Mouse (Mus musculus): ENCODE measurements at regions not wholly inside any gene's neighbourhood (a gene's known extent, or its start where the extent isn't known, plus 50 kb on each side); places are given as distances from the start of the nearest gene placed in this dataset.

GRCm38 (mm10) chr17:65000626-65001135, 164.8 kb upstream of the 4930583I09Rik start:
- WGBS: 49% methylated on average over 5 of the region's 5 CpGs
- Histone ChIP-seq H3K27me3 (no peaks in the 10 kb centered on the region), H3K4me3 (no peak overlapping the region), H3K4me1 (0 out of 2 replicates have a peak, but pooled peaks cover 3% of the 10 kb centered on the region), H3K36me3 (no peaks in the 10 kb centered on the region), H3K9me3 (no peaks in the 10 kb centered on the region), H3K27ac (no peak overlapping the region), H3K4me2 (replicated peaks) (no peak overlapping the region), H3K9ac (no peak overlapping the region)
- peak; percentile 35; the same call in 1 of the 2 replicates for ATAC-seq (ENCODE audit: insufficient number of reproducible peaks, insufficient read depth, low FRiP score, low TSS enrichment)

- no peaks in the 10 kb centered on the region for H3K9me3 ChIP-seq
- WGBS: 91% methylated on average over 10 of the region's 10 CpGs
- H3K27me3 ChIP-seq: no peaks in the 10 kb centered on the region
- H3K4me2 ChIP-seq (replicated peaks): no peak overlapping the region
- no peaks in the 10 kb centered on the region for H3K36me3 ChIP-seq
- no peak for ATAC-seq (ENCODE audit: insufficient number of reproducible peaks, insufficient read depth, low FRiP score, low TSS enrichment)
- no peak overlapping the region for H3K27ac ChIP-seq
- H3K4me1 ChIP-seq: no peaks in the 10 kb centered on the region
- no peak overlapping the region for H3K9ac ChIP-seq
- no peak overlapping the region for H3K4me3 ChIP-seq
Observed at GRCm38 (mm10) chr17:64994483-64994882, 158.6 kb upstream of the 4930583I09Rik start.

- no peak overlapping the region for H3K4me2 ChIP-seq (replicated peaks)
- H3K27ac ChIP-seq: no peak overlapping the region
- no peaks in the 10 kb centered on the region for H3K27me3 ChIP-seq
- H3K9ac ChIP-seq: no peak overlapping the region
- no peaks in the 10 kb centered on the region for H3K4me1 ChIP-seq
- no peak for ATAC-seq (ENCODE audit: insufficient number of reproducible peaks, insufficient read depth, low FRiP score, low TSS enrichment)
- no peak overlapping the region for H3K4me3 ChIP-seq
- 83% methylated on average over 3 of the region's 3 CpGs for WGBS
- no peaks in the 10 kb centered on the region for H3K36me3 ChIP-seq
- H3K9me3 ChIP-seq: no peaks in the 10 kb centered on the region
Observed at GRCm38 (mm10) chr17:64991262-64991661, 155.4 kb upstream of the 4930583I09Rik start.

- Histone ChIP-seq H3K27me3 (no peaks in the 10 kb centered on the region), H3K4me1 (no peaks in the 10 kb centered on the region), H3K27ac (no peak overlapping the region), H3K4me2 (replicated peaks) (no peak overlapping the region), H3K4me3 (no peak overlapping the region), H3K9me3 (no peaks in the 10 kb centered on the region), H3K9ac (no peak overlapping the region), H3K36me3 (no peaks in the 10 kb centered on the region)
- 55% methylated on average over 14 of the region's 14 CpGs for WGBS
- ATAC-seq (ENCODE audit: insufficient number of reproducible peaks, insufficient read depth, low FRiP score, low TSS enrichment): no peak
Observed at GRCm38 (mm10) chr17:64984276-64985011, 148.6 kb upstream of the 4930583I09Rik start.

DNA sequence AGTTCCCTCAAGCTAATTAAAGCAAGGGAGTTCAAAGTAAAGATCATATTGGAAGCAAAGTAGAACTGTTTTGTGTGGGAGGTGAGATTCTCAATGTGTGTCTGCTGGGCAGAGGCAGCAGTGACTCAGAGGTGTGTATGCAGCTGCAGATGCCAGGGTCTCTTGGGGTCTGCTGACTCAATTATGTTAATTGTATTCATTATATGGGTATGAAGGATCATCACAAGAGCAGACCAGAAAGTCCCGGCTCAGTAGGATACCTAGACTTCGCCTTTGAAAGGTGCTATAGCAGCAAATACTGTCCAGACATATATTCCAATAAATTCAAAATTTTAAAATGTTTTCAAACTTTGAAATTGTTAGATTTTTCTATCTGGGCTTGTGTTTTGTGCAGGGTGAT, 147.6 kb upstream of the 4930583I09Rik start:
- H3K36me3 ChIP-seq: no peaks in the 10 kb centered on the region
- H3K27ac ChIP-seq: no peak overlapping the region
- H3K9me3 ChIP-seq: no peaks in the 10 kb centered on the region
- 59% methylated on average over 2 of the region's 2 CpGs for WGBS
- H3K4me3 ChIP-seq: no peak overlapping the region
- H3K27me3 ChIP-seq: no peaks in the 10 kb centered on the region
- no peak overlapping the region for H3K4me2 ChIP-seq (replicated peaks)
- no peaks in the 10 kb centered on the region for H3K4me1 ChIP-seq
- ATAC-seq (ENCODE audit: insufficient number of reproducible peaks, insufficient read depth, low FRiP score, low TSS enrichment): no peak
- H3K9ac ChIP-seq: no peak overlapping the region

GRCm38 (mm10) chr17:64964153-64964552, 128.3 kb upstream of the 4930583I09Rik start:
- Histone ChIP-seq H3K9me3 (no peaks in the 10 kb centered on the region), H3K4me2 (replicated peaks) (no peak overlapping the region), H3K4me1 (no peaks in the 10 kb centered on the region), H3K27ac (no peak overlapping the region), H3K4me3 (no peak overlapping the region), H3K27me3 (no peaks in the 10 kb centered on the region), H3K36me3 (no peaks in the 10 kb centered on the region), H3K9ac (no peak overlapping the region)
- no peak for ATAC-seq (ENCODE audit: insufficient number of reproducible peaks, insufficient read depth, low FRiP score, low TSS enrichment)
- 75% methylated on average over 4 of the region's 4 CpGs for WGBS

GRCm38 (mm10) chr17:64961887-64962286, 126.0 kb upstream of the 4930583I09Rik start:
- H3K4me1 ChIP-seq: no peaks in the 10 kb centered on the region
- ATAC-seq (ENCODE audit: insufficient number of reproducible peaks, insufficient read depth, low FRiP score, low TSS enrichment): no peak
- WGBS: 73% methylated on average over 2 of the region's 2 CpGs
- H3K36me3 ChIP-seq: no peaks in the 10 kb centered on the region
- H3K9me3 ChIP-seq: no peaks in the 10 kb centered on the region
- no peak overlapping the region for H3K4me2 ChIP-seq (replicated peaks)
- no peak overlapping the region for H3K27ac ChIP-seq
- H3K4me3 ChIP-seq: no peak overlapping the region
- H3K27me3 ChIP-seq: no peaks in the 10 kb centered on the region
- H3K9ac ChIP-seq: no peak overlapping the region

- H3K27ac ChIP-seq: no peak overlapping the region
- H3K9me3 ChIP-seq: no peaks in the 10 kb centered on the region
- H3K36me3 ChIP-seq: no peaks in the 10 kb centered on the region
- H3K27me3 ChIP-seq: no peaks in the 10 kb centered on the region
- H3K4me1 ChIP-seq: no peaks in the 10 kb centered on the region
- WGBS: 61% methylated on average over 9 of the region's 9 CpGs
- no peak overlapping the region for H3K9ac ChIP-seq
- no peak overlapping the region for H3K4me2 ChIP-seq (replicated peaks)
- no peak overlapping the region for H3K4me3 ChIP-seq
- ATAC-seq (ENCODE audit: insufficient number of reproducible peaks, insufficient read depth, low FRiP score, low TSS enrichment): no peak
Observed at GRCm38 (mm10) chr17:64957495-64957894, 121.6 kb upstream of the 4930583I09Rik start.

DNA sequence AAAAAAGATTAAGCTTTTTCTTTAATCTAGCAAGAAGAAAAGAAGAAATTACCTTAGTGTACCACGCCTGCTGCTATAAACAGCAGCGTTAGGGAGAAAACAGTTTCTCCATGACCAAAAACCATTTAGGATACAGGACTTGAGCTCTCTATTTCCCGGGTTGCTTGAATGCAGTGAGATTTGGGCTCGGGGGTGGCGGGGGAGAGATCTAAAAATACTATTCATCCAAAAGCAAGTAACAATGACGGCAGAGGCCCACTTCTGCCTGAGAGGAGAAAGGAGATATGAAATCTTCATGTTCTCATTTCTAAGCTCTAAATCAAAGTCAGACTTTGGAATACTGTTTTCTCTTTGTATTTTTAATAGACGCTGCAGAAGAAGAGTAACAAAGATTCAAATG, 120.6 kb upstream of the 4930583I09Rik start:
- Histone ChIP-seq H3K9ac (no peak overlapping the region), H3K27me3 (no peaks in the 10 kb centered on the region), H3K9me3 (no peaks in the 10 kb centered on the region), H3K4me2 (replicated peaks) (no peak overlapping the region), H3K4me1 (no peaks in the 10 kb centered on the region), H3K27ac (no peak overlapping the region), H3K36me3 (no peaks in the 10 kb centered on the region), H3K4me3 (no peak overlapping the region)
- no peak for ATAC-seq (ENCODE audit: insufficient number of reproducible peaks, insufficient read depth, low FRiP score, low TSS enrichment)
- WGBS: 84% methylated on average over 7 of the region's 7 CpGs

DNA sequence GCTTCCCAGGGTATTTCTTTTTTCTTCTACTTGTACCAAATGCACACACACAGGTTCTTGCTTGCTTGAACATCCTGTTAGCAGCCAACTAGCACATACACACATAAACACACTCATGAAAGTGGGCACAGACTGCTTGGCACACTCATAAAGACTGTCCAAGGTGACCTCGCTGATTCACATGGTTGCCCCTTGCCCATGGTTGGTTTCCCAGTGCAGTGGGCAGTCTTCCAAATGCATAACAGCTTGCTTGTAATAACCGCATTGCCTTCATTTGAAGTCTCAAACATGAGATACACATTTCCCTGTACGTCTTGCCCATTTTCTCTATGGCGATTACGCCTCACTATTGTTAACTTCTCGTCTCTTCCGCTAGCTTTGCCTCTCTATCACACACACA, 117.4 kb upstream of the 4930583I09Rik start:
- WGBS: 93% methylated on average over 7 of the region's 7 CpGs
- H3K9ac ChIP-seq: no peak overlapping the region
- H3K4me2 ChIP-seq (replicated peaks): no peak overlapping the region
- no peak overlapping the region for H3K27ac ChIP-seq
- no peaks in the 10 kb centered on the region for H3K36me3 ChIP-seq
- H3K4me3 ChIP-seq: no peak overlapping the region
- ATAC-seq (ENCODE audit: insufficient number of reproducible peaks, insufficient read depth, low FRiP score, low TSS enrichment): no peak
- H3K27me3 ChIP-seq: no peaks in the 10 kb centered on the region
- H3K4me1 ChIP-seq: no peaks in the 10 kb centered on the region
- no peaks in the 10 kb centered on the region for H3K9me3 ChIP-seq

GRCm38 (mm10) chr17:64951625-64951940, 115.7 kb upstream of the 4930583I09Rik start:
- no peaks in the 10 kb centered on the region for H3K36me3 ChIP-seq
- 76% methylated on average over 1 of the region's 1 CpGs for WGBS
- no peak overlapping the region for H3K4me2 ChIP-seq (replicated peaks)
- no peak for ATAC-seq (ENCODE audit: insufficient number of reproducible peaks, insufficient read depth, low FRiP score, low TSS enrichment)
- no peak overlapping the region for H3K4me3 ChIP-seq
- H3K9me3 ChIP-seq: no peaks in the 10 kb centered on the region
- H3K27me3 ChIP-seq: no peaks in the 10 kb centered on the region
- no peak overlapping the region for H3K27ac ChIP-seq
- H3K9ac ChIP-seq: no peak overlapping the region
- H3K4me1 ChIP-seq: no peaks in the 10 kb centered on the region

DNA sequence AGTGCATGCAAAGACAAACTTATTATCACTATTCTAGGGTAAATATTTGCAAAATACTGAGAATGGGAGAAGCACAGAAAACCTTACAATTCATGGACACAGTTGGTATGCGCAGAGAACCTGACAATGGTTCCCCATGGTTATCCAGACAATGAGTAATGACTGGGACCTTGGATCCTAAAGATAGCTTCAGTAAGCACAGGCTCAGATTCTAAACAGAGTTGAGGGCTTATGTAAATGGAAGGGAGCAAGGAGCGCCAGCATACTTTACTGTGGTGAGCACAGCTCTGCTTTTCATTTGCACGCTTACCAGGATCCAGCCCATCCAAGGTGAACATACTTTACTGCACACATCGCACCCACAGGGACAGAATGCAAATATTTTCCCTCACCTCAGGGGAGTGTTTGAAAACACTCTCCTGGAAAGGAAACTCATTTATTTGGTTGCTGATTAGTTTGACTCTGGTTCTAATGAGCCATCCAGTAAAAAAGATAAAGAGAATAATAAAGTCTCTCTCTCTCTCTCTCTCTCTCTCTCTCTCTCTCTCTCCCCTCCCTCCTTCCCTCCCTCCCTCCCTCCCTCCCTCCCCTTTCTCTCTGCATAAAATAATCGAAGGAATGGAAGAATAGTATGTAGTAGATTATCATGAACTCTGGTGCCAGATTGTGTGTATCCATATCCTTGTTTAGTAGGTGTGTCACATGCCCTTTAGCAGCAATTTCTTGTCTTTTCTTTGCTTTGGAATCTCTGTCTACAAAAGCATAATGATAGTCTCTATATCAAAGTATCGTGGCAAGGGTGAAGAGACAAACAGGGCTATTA, 115.1 kb upstream of the 4930583I09Rik start:
- H3K27ac ChIP-seq: no peak overlapping the region
- ATAC-seq (ENCODE audit: insufficient number of reproducible peaks, insufficient read depth, low FRiP score, low TSS enrichment): no peak
- no peak overlapping the region for H3K4me2 ChIP-seq (replicated peaks)
- WGBS: 70% methylated on average over 6 of the region's 6 CpGs
- H3K4me1 ChIP-seq: no peaks in the 10 kb centered on the region
- H3K36me3 ChIP-seq: no peaks in the 10 kb centered on the region
- H3K4me3 ChIP-seq: no peak overlapping the region
- no peaks in the 10 kb centered on the region for H3K27me3 ChIP-seq
- H3K9ac ChIP-seq: no peak overlapping the region
- no peaks in the 10 kb centered on the region for H3K9me3 ChIP-seq

Measured in embryonic facial prominence, embryonic 12.5 days (tissue).